Mouse (Mus musculus) ES-E14 (cell line): ENCODE results near the gene Uri1.

Experiments used
- CHD2 ChIP-seq: IDR thresholded peaks from 2 replicates; pipeline ENCODE4 v1.6.1; 2014; ENCODE audit warnings: mild to moderate bottlenecking, low read depth, low read length, inconsistent platforms
- MAFK ChIP-seq: IDR thresholded peaks from 2 replicates; pipeline ENCODE4 v1.6.1; 2014; ENCODE audit warnings: mild to moderate bottlenecking, low read depth, low read length, inconsistent platforms; ENCODE audit not compliant: insufficient read depth
- ZC3H11A ChIP-seq: IDR thresholded peaks from 2 replicates; pipeline ENCODE4 v1.6.1; 2012; ENCODE audit warnings: low read depth, mild to moderate bottlenecking, inconsistent platforms, low read length, borderline replicate concordance

DNA sequence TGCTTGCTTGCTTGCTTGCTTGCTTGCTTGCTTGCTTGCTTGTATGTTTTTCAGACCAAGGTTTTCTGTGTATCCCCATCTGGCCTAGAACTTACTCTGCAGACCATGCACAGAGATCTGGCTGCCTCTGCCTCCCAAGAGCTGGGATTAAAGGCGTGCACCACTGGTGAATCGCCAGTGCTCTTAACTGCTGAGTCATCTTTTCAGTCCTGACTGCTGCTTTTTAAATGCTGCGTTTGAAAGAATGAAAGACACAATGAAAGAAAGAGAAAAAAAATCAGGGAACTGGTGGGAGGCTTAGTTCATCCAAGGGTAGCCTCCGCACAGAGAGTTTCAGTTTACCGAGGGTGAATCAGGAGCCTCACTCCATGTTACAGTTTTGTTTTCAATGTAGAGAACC, 23.9 kb upstream of the Uri1 start:
- TF ChIP-seq MAFK (peak; percentile 94), ZC3H11A (no peak), CHD2 (no peak)
